Mouse (Mus musculus) gastrocnemius, postnatal 4 days (tissue): ENCODE measurements around the gene Aup1. TPM values are rescaled to one million over a fixed set of nuclear protein-coding genes. Genes with fewer than 3 reads are reported as not detected.
A peak's percentile ranks its signal among the peaks of the same experiment; 100 is the strongest.

ENCODE experiments used
- DNase-seq, 2 experiments: peaks; one replicate each; pipeline ENCODE4 v3.0.0; 2021 to 2022; ENCODE audit warnings: low spot score in 2 of 2, mixed read lengths in 2 of 2
- total RNA-seq, 2 experiments: library from RNA; stranded (reverse); gene quantifications; 2 replicates each; pipeline ENCODE4 v1.2.3; 2021

Gene Aup1
- total RNA-seq, 2 experiments from 2014 or later, result 75.5 to 86.3 TPM

- DNase-seq, result no peak
Observed at GRCm38 (mm10) chr6:83068221-83068620, 13.9 kb downstream of the Aup1 start.

GRCm38 (mm10) chr6:83068706-83069487, 14.6 kb downstream of the Aup1 start:
- DNase-seq, result peak in 1 of 2 experiments; percentile 18

GRCm38 (mm10) chr6:83069488-83070246, 15.3 kb downstream of the Aup1 start:
- no peak for DNase-seq

- no peak for DNase-seq
Observed at GRCm38 (mm10) chr6:83070247-83070310, 15.8 kb downstream of the Aup1 start, which contains the start of gene Tlx2. Tlx2 (minus strand) TSS chr6:83070293.

- DNase-seq, result peak in 1 of 2 experiments; percentile 35
Observed at GRCm38 (mm10) chr6:83070311-83071219, 16.2 kb downstream of the Aup1 start.

GRCm38 (mm10) chr6:83071220-83071619, 16.9 kb downstream of the Aup1 start:
- peak in 1 of 2 experiments; percentile 16 for DNase-seq

- DNase-seq, result no peak
Observed at GRCm38 (mm10) chr6:83074979-83075378, 20.7 kb downstream of the Aup1 start.

GRCm38 (mm10) chr6:83077630-83078323, 23.5 kb downstream of the Aup1 start, which contains the start of gene Pcgf1:
Pcgf1 (plus strand) TSS chr6:83077869.
- no peak for DNase-seq

GRCm38 (mm10) chr6:83078324-83078858, 24.1 kb downstream of the Aup1 start:
- peak; percentile 96 to 99 for DNase-seq

GRCm38 (mm10) chr6:83080210-83080609, 25.9 kb downstream of the Aup1 start:
- no peak for DNase-seq

GRCm38 (mm10) chr6:83083497-83083896, 29.2 kb downstream of the Aup1 start:
- DNase-seq, result no peak

- no peak for DNase-seq
Observed at GRCm38 (mm10) chr6:83084477-83084876, 30.2 kb downstream of the Aup1 start.

GRCm38 (mm10) chr6:83086121-83087035, 32.1 kb downstream of the Aup1 start, which contains the start of gene Lbx2:
Lbx2 (plus strand) TSS chr6:83086367.
- no peak for DNase-seq

GRCm38 (mm10) chr6:83087205-83087925, 33.0 kb downstream of the Aup1 start:
- DNase-seq, result peak in 1 of 2 experiments; percentile 25

GRCm38 (mm10) chr6:83087926-83088260, 33.6 kb downstream of the Aup1 start:
- no peak for DNase-seq

- DNase-seq, result no peak
Observed at GRCm38 (mm10) chr6:83092416-83093127, 38.3 kb downstream of the Aup1 start.

GRCm38 (mm10) chr6:83095968-83096367, 41.6 kb downstream of the Aup1 start:
- DNase-seq, result no peak

GRCm38 (mm10) chr6:83098411-83098810, 44.1 kb downstream of the Aup1 start:
- no peak for DNase-seq

GRCm38 (mm10) chr6:83101316-83101687, 47.0 kb downstream of the Aup1 start, which contains the start of the genes Ccdc142 and Gm42688:
Ccdc142 (plus strand) TSS chr6:83101601.
Gm42688 (plus strand) TSS chr6:83101617.
- DNase-seq, result peak; percentile 66 to 87
